Mouse (Mus musculus) lung, embryonic 15.5 days (tissue): ENCODE results near the gene Arhgap6. TPM values are rescaled to one million over a fixed set of nuclear protein-coding genes. Genes with fewer than 3 reads are reported as not detected.

Experiments used
- ATAC-seq: fragments of 200-750 bp; cut with Nextera tagmentation; 2 replicates; pipeline ENCODE4 v1.8.0; 2017; ENCODE audit warnings: moderate number of reproducible peaks, borderline replicate concordance; ENCODE audit not compliant: low FRiP score, low TSS enrichment; ENCODE audit errors: extremely low read depth
- H3K27ac ChIP-seq: fragments of 300-500 bp; sonication (generic); 2 replicates; pipeline ENCODE4 v1.5.1; 2015; ENCODE audit warnings: moderate library complexity, mild to moderate bottlenecking, inconsistent platforms
- H3K27me3 ChIP-seq: fragments of 300-500 bp; sonication (generic); 2 replicates; pipeline ENCODE4 v1.6.1; 2015; ENCODE audit warnings: inconsistent platforms
- H3K36me3 ChIP-seq: fragments of 300-500 bp; sonication (generic); 2 replicates; pipeline ENCODE4 v1.6.1; 2015; ENCODE audit warnings: inconsistent platforms
- H3K4me1 ChIP-seq: fragments of 300-500 bp; sonication (generic); 2 replicates; pipeline ENCODE4 v1.6.1; 2015; ENCODE audit warnings: inconsistent platforms
- H3K4me2 ChIP-seq: fragments of 300-500 bp; sonication (generic); 2 replicates; pipeline ENCODE4 v1.6.1; 2015; ENCODE audit warnings: inconsistent platforms, mild to moderate bottlenecking, moderate library complexity
- H3K4me3 ChIP-seq: fragments of 300-500 bp; sonication (generic); 2 replicates; pipeline ENCODE4 v1.5.1; 2015; ENCODE audit warnings: mild to moderate bottlenecking, inconsistent platforms
- H3K9ac ChIP-seq: fragments of 300-500 bp; sonication (generic); 2 replicates; pipeline ENCODE4 v1.6.1; 2015; ENCODE audit warnings: inconsistent platforms
- H3K9me3 ChIP-seq: fragments of 300-500 bp; sonication (generic); 2 replicates; pipeline ENCODE4 v1.6.1; 2016; ENCODE audit warnings: inconsistent platforms
- WGBS: fragments of 180-500 bp; shearing (Covaris S2); methylation state at CpG from one replicate; pipeline ENCODE4 v1.1.7; 2015; 5-methylcytosine and 5-hydroxymethylcytosine counted together
- polyA plus RNA-seq: library from polyadenylated mRNA; unstranded; fragments of >200 nt; fragmentation: Nextera tagmentation; extraction: Ambion mirVana; gene quantifications from 2 replicates; pipeline ENCODE4 v1.2.1, GENCODE M21; 2015

Gene Arhgap6
- polyA plus RNA-seq, 1 experiment from 2014 or later, result 16.6 TPM

DNA sequence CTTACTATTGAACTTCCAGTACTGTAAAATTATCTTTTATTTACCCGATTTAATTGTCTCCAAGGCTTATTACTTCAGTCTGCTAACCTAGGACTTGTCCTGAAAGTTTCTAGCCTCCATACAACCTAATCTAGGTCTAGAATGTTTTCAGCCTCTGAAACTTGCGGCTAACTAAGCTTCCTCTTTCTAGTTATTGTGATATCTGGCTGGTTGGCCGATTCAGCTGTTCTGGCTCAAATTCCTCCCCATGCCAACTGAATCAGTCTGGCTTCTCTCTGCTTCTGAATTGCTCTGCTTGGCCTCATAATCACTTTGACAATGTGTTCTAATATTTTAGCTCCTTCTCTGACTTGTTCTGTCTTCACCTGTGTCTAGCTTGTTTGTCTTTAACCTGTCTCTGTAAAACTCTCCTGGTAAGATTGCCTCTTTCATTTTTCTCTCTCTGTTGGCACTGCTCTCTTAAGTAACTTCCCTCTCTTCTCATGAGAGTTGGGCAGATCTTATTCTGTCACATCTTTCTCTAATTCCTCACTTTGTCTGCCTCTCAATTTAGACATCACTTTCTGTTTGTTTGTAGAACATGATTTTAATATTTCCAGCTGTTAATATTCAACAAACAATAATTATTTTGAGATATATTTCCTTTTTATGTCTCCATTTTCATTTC is 531.2 kb downstream of the Arhgap6 start:
- Histone ChIP-seq H3K27me3 (no peaks in the 10 kb centered on the region), H3K36me3 (no peaks in the 10 kb centered on the region), H3K4me1 (no peaks in the 10 kb centered on the region), H3K9me3 (no peaks in the 10 kb centered on the region), H3K27ac (no peak overlapping the region), H3K9ac (no peak overlapping the region), H3K4me2 (no peak overlapping the region), H3K4me3 (no peak overlapping the region)
- ATAC-seq, result no peak
- 81% methylated on average over 3 of the region's 3 CpGs for WGBS

DNA sequence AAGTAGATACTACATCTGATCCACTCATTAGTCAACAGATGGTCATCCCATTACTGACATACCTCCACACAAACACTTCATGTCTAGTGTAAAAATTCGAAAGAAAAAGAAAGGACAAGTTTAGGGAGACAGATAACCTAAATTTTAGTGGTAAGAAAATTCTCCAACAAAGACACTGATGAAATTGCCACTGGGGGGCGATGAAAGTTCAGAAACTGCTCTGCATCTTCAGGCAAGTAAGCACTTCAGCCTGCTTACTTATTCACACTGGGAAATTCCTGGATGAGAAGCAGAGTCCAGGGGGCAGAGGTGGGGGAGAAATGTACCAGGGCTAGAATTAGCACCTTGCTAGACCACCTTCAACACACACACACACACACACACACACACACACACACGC is 537.4 kb downstream of the Arhgap6 start:
- Histone ChIP-seq H3K9me3 (no peaks in the 10 kb centered on the region), H3K4me3 (no peak overlapping the region), H3K4me1 (no peaks in the 10 kb centered on the region), H3K27me3 (no peaks in the 10 kb centered on the region), H3K36me3 (no peaks in the 10 kb centered on the region), H3K27ac (no peak overlapping the region), H3K9ac (no peak overlapping the region), H3K4me2 (no peak overlapping the region)
- 25% methylated on average over 3 of the region's 3 CpGs for WGBS
- ATAC-seq, result no peak

DNA sequence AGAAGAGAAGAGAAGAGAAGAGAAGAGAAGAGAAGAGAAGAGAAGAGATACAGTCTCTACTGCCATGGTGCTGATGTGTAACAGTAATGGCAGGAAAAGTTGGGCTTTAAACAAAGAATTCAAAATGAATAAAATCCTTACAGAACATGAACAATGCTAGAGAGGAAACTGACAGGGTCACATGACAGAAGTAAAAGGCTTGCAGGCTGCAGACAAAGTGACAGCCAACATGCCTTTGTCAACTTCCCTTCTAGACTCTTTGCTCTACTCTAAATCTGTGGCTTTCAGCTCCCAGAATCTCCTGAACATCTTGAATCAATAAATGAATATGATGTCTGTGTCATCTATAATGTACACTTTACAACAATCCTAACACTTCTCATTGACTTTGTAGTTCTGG is 542.7 kb downstream of the Arhgap6 start:
- no peaks in the 10 kb centered on the region for H3K9me3 ChIP-seq
- H3K9ac ChIP-seq, result no peak overlapping the region
- H3K27me3 ChIP-seq, result no peaks in the 10 kb centered on the region
- no peak overlapping the region for H3K4me2 ChIP-seq
- no peak overlapping the region for H3K27ac ChIP-seq
- no peaks in the 10 kb centered on the region for H3K36me3 ChIP-seq
- ATAC-seq, result no peak
- H3K4me3 ChIP-seq, result no peak overlapping the region
- no peaks in the 10 kb centered on the region for H3K4me1 ChIP-seq

GRCm38 (mm10) chrX:169338213-169338612 is 543.3 kb downstream of the Arhgap6 start:
- Histone ChIP-seq H3K4me1 (no peaks in the 10 kb centered on the region), H3K36me3 (no peaks in the 10 kb centered on the region), H3K27ac (no peak overlapping the region), H3K9ac (no peak overlapping the region), H3K27me3 (no peaks in the 10 kb centered on the region), H3K4me2 (no peak overlapping the region), H3K9me3 (no peaks in the 10 kb centered on the region), H3K4me3 (no peak overlapping the region)
- 76% methylated on average over 3 of the region's 3 CpGs for WGBS
- no peak for ATAC-seq

Other genes starting within 250 kb of the Arhgap6 start
- gene Frmpd4, start 217.9 kb upstream of the Arhgap6 start, polyA plus RNA-seq, result 0.02 and 0.05 TPM in 2 replicates
- 43.3 and 43.8 TPM in 2 replicates for gene Msl3, start 121.2 kb upstream of the Arhgap6 start, polyA plus RNA-seq